Mouse (Mus musculus) heart, postnatal 14 days (tissue): ENCODE measurements around the gene P2rx6. TPM values are rescaled to one million over a fixed set of nuclear protein-coding genes. Genes with fewer than 3 reads are reported as not detected.
"Not testable (repeated sequence)": the region's sequence is repeated elsewhere in the genome, so short reads cannot be mapped to it uniquely, and the experiment has no call there.

Experiments used
- DNase-seq, 2 experiments: peaks; one replicate each; pipeline ENCODE4 v3.0.0; 2021 to 2022
- intact Hi-C: fragments of 180-260 bp; cut with DNase I; formaldehyde crosslinking; loops from one replicate; pipeline ENCODE4 v1.15.1; 2025
- long read RNA-seq, 2 experiments: library from polyadenylated mRNA; stranded (forward); transcript quantifications; one replicate each; pipeline ENCODE4 v2.0.0; 2021
- total RNA-seq, 2 experiments: library from RNA; stranded (reverse); gene quantifications; 2 replicates each; pipeline ENCODE4 v1.2.3; 2021

Gene P2rx6
- total RNA-seq = under 1 TPM; 0.54 to 0.84 TPM
- long read RNA-seq, experiment 1, partial matches to known transcripts = 0 of 1 reads
- long read RNA-seq, experiment 1, other reads (novel, unspliced or antisense) = 0 of 1 reads
- long read RNA-seq, experiment 2 = 0 reads

DNA sequence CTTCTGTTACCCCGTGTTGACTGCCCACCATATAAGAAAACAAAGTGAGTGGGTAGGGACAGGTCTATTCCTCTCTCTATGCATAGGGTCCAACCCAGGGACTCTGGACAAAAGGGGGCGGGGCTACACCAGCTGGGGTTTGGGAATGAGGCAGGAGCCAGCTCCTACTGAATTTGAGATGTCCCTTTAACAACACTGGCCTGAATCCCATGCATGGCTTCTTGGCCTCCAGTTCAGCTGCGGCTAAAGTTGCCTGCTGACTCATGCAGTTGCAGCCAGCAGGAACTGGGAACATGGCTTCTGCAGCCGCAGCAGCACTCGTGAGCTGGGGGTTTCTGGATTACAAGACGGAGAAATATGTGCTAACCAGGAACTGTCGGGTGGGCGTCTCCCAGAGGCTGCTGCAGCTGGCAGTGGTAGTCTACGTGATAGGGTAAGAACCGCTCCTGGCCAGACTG, at the start of gene P2rx6:
Gene P2rx6 (plus strand): TSS at position 135 of the 458 bp plus-strand sequence.
- intact Hi-C loops = no loop called here
- DNase-seq = peak; percentile 46 to 66

DNA sequence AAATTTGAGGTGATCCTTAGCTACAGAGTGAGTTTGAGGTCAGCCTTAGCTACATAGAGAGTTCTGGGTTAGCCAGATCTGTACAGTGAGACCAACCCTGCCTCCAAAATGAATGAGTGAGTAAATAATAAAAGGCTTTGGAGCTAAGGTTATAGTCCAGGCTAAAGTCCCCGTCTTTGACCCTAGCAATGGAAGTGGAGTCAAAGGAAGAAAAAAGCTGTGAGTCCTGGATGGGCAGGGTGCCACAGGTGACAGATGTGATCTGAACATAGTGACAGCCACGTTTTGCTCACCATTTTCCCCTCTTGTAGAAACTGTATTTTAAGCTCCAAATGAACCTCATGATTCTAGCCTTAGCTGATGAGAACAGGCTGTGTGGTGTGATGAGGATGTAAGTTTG, 42.8 kb upstream of the P2rx6 start:
- intact Hi-C loops = no loop called here
- no peak for DNase-seq

DNA sequence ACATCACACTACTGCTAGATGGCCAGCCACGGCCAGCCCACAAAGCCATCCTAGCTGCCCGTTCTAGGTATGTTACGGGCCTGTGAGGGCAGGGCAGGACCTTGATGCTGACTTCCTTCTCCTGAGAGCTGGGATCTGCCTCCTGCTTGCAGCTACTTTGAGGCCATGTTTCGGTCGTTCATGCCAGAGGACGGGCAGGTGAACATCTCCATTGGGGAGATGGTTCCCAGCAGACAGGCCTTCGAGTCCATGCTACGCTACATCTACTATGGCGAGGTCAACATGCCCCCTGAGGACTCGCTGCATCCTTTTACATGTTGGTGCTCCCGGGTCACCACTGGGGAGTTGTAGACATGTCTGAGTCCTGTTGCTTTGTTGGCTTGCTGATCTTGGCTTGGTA, 37.5 kb upstream of the P2rx6 start:
- no peak for DNase-seq
- intact Hi-C loops = no loop called here

DNA sequence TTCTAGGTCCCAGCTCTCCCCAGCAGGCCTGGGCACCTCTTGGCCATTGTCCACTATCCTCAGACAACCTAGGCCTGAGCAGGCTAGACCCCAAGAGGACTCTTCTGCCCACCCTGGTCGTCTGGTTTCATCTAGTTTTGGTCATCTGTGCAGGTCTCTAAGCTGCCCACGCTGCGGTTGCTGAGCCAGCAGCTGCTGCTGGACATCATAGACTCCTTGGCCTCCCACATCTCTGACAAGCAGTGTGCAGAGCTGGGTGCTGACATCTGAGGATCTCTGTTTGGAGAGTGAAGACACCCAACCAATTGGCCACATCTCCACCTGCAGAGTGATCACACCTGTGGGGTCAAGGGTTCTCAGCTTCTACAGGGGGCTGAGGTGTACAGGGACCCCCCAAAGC, 36.2 kb upstream of the P2rx6 start:
- intact Hi-C loops = no loop called here
- no peak for DNase-seq

DNA sequence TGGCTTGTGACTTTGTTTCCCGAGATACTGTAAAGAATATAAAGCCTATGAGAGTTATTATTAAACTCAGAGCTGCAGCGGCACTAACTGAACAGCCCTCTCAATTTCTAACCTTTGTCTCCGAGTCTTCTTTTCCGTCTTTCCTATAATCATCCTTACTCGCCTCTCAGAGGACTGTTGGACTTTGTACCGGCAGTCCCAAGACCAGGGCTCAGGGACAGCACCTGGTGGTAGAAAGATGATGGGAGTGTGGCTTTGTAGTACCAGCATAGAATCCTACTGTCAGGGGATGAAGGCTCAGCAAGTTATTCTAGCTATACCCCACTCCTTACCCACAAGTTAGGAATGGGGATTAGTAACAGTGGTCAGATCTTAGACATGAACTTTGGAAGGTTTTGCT, 35.5 kb upstream of the P2rx6 start:
- intact Hi-C loops = no loop called here
- no peak for DNase-seq

DNA sequence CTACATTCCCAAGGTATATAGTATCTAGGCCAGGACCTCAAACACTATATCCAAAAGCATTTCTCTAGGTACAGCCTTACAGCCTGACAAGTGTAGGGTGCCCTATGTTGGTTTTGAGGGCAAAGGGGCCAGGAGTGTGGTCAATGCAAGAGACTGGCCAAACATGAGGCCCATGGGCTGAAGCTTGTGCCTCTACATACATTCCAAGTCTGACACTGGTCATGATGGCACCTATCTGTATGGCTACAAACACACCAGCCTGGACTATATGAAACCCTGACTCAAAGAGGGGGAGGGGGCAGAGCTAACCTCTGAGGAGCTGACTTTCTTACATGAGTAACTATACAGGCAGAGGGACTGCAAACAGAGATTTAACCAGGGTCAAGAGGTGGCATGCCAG, 34.1 kb upstream of the P2rx6 start:
- no peak for DNase-seq
- intact Hi-C loops = no loop called here

DNA sequence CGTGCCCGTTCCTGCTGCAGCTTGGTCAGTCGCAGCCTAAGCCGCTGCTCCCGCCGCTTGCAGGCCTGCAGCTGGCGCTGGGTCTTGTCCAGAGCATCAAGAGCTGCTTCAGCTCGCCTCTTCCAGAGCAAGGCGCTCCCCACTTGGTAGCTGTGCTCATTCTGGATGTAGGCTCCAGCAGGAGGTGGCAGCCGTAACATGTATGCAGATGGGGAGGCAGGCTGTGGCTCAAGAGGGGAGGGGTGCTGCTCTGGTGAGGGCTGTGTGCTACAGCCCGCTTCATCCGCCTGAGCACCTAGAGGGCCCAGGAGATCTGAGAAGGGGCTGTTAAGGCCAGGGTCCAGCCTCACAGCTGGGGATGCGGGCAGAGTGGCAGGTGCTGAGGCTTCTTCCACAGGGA, 33.4 kb upstream of the P2rx6 start:
- intact Hi-C loops = no loop called here

DNA sequence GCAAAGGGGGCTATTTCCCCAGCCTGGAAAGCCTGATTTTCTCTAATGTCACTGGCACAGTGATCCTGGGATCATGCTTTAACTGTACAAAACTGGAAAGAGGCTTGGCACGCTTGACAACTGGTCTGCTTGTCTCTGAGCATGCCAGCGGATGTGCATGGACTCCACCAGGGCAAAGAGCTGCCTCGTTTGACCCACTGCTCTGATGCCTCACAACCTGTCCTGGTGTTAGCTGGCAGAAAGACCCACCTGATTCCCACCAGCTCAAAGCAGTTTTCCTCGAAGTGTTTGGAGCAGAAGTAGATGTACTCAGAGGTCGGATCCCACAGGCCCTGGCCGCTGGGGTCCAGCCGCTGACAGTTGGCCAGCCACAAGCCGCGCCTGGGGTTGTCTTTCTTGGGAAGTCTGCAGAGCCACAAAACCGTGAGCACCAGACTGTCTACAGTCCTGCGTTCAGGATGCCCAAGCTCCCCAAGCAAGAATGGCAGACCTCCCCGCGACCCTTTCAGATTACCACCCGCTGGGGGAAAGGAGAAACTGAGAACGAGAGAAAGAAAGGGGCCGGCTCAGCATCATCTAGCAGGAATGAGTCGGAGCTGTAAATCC, 31.6 kb upstream of the P2rx6 start:
- DNase-seq = peak in 1 of 2 experiments; percentile 31
- intact Hi-C loops = loop anchor here (5.0 kb wide), 1 partner anchor 123 kb away; the partner anchor contains the start of genes Pi4ka and Snap29

More for the DNA sequence above, 33.4 kb upstream of the P2rx6 start:
- no peak for DNase-seq

DNA sequence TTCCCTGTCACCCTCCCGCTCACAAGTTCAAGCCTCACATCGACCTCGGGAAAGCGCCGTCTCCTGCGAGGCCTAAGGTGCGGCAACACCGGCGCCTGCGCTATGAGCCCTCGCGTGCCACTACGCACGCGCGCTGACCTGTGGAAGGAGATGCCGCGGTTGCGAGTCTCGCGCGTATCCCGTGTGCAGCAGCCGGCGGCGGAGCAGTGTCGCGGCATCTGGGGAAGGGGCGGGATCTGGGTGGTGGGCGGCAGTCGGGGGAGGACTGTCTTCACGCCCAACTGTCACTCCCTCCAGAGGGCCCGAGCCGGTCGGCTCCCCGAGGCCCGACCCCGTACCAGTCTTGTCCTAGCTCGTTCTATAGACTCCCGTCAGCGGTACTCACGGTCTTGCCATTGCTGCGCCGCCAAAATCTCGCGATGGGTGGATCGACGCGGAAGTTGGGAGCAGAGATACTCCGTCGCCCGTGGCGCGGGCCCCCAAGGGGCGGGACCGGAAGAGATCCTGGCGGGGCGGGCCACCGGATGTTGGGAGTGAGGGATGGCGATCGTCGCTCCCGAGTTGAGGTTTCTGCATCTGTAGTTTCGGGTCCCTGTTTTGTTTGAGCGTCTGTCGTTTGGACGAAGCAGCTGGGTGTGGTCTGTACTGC, 30.9 kb upstream of the P2rx6 start, which contains the start of gene Thap7:
Gene Thap7 (minus strand): TSS at position 497 of the 649 bp plus-strand sequence.
- intact Hi-C loops = loop anchor here (5.0 kb wide), 1 partner anchor 123 kb away; the partner anchor contains the start of genes Pi4ka and Snap29
- DNase-seq = peak; percentile 97 to 98

DNA sequence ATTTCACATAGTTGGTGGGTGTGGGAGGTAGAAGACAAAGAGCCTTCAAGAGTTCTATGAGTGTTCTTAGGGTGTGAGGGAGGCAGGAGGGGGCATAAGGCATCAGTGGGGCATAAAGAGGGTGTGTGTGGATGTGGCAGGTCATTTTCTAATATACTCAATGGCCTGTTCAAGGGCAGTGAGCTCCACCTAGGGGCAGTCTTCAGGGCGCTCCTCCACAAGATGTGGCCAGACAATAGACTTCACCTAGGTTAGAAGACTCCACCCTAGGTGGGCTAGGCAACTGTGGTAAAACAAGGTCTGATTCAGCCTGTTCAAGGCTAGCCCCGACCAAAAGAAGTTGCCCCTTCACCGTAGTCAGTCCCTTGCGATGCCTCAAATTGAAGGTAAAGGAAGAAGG, 29.4 kb upstream of the P2rx6 start:
- intact Hi-C loops = loop anchor here (5.0 kb wide), 1 partner anchor 125 kb away; the partner anchor contains the start of genes Pi4ka and Snap29
- DNase-seq = peak in 1 of 2 experiments; percentile 30

DNA sequence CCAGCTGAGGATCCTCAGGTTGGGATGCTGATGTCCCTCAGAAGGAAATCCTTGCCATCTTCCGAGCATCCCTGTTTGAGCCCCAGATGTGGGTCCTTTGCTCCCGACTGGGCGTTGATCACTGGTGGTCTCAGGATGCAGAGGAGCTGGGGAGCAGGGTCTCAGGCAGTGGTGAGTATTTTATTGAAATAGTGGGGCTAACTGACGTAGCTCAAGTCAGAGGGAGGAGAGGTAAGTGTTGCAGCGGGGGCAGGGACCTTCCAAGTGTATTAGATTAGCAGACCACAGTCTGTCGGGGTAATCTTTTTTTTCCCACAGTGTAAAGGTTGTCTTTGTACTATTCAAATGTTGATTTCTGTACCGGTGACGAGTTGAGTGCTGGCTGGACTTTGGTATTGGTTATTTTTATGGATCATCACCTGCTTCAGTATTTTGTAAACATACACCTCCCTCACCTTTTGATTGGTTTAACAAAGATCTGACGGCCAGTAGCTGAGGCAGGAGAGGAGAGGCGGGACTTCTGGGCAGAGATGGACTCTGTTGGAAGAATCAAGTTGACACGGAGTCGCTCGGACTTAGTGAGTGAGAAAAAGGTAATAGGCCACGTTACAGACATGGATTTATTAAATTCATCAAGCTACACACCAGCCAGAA, 28.9 kb upstream of the P2rx6 start:
- intact Hi-C loops = loop anchor here (5.0 kb wide), 1 partner anchor 126 kb away; the partner anchor contains the start of genes Pi4ka and Snap29

DNA sequence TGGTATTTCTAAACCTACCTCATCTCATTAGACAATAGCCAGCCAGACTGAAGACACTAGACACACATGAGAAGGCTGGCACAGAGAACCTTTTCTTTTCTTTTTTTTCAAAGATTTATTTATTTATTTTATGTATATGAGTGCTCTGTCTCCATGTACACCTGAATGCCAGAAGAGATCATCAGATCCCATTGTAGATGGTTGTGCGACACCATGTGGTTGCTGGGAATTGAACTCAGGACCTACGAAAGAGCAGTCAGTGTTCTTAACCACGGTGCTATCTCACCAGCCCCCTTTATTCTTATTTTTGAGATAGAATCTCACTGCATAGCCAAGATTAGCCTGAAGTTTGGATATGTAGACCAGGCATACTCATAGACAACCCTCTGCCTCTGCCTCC, 25.1 kb upstream of the P2rx6 start:
- intact Hi-C loops = no loop called here
- no peak for DNase-seq

More for the DNA sequence above, 28.9 kb upstream of the P2rx6 start:
- no peak for DNase-seq

DNA sequence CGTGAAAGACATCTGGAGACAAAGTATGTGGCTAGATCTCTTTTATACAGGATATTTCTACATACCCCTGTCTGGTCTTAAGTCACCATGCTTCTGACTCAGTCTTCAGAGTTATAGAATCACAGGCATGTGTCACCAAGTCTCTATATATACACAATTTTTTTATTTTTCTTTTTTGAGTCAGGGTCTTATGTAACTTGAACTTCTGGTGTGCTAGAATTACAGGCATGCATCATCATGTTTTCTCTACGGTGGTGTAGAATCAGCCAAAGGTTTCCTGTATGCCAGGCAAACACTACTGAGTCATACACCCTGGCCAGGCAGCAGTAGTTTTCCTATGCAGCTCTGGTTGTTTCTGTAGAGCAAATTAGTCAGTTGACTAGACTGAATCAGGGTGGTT, 19.1 kb upstream of the P2rx6 start:
- no peak for DNase-seq
- intact Hi-C loops = no loop called here

DNA sequence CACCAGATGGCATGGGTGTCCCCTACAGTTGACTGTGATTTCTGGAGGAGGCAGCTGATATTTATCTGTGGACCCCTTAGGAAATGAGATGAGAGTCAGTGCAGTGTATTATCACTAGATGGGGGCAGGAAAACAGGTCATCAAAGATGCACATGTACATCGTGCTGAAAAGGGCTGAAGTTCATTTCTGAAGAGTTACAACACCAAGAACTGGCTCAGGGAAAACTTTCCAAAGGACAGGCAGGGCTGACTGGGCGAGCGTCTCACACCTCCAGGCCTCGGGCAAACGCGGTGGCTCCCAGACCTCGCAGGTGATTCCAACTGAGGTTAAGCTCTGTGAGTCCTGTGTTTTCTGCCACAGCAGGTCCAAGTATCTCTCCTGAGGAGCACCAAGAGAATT, 8.8 kb upstream of the P2rx6 start:
- intact Hi-C loops = no loop called here
- DNase-seq = no peak

DNA sequence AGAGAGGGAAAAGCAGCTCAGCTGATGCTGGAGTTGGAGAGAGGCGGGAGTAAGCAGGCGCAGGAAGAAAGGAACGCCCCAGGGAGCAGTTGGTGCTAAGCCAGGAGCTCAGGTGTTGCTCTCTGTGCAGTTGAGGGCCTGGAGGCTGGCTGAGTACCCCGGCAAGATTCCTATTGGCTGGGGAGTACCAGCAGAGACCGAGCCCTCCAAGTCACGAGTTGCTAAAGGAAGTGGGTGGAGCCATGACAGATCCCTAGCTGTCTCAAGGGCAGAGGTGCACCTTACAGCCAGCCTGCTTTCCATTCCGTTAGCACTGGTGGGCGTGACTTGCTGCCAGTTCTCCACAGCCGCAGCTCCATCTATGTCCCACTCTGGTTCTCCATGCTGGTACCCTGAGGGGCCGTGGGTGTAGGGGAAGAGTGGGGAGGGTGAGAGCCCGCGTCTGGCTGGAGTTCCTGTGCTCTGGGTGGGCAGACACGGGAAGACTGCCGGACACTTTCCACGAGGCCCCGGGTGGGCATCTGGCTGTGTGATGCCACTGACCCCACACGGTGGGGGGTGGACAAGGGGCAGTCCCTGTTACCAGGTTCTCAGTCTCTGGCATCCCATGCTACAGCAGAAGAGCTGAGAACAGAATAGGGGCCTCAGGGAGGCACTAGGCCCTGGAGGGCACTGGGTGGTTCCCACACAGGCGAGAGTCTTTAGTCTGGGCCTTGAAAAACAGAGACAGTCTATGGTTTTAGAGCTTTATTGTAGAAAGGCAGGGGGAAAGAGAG, 7.6 kb upstream of the P2rx6 start:
- DNase-seq = no peak

DNA sequence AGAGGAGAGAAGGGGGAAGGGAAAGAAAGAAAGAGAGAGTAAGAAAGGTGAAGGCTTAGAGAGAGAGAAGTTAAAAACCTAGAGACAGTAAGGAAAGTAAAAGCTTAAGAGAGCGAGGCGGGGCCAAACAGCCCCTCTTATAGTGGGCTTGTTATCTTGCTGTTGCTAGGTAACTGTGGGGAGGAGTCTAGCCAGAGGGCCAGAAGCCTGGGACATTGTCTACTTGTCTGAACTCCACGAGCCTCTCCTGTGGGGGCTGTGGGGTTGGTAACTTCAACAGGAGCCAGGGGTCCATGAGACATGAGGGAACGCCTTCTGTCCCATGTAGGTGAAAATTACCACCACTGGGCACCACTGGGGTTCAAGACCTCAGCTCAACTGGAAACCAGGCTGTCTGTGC, 7.0 kb upstream of the P2rx6 start:
- intact Hi-C loops = loop anchor here (5.0 kb wide), 1 partner anchor 173 kb away; no protein-coding TSS in a partner anchor
- not testable (repeated sequence) for DNase-seq

More for the DNA sequence above, 7.6 kb upstream of the P2rx6 start:
- intact Hi-C loops = no loop called here

DNA sequence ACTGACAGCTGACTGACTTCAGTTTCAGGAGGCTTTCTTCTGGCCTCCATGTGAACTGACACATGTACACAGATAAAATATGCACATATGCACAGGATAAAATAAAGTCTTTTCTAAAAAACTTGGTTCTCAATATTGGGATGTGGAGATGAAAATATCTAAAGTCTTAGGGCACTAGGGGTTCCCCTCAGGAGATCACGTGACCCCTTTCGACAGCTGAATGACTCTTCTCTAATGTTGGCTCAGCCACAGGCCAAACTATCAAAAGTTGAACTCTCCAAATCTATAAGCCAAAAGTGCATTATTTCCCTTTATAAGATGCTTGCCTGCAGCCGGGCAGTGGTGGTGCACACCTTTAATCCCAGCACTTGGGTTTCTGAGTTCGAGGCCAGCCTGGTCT, 5.5 kb upstream of the P2rx6 start:
- DNase-seq = no peak
- intact Hi-C loops = loop anchor here (5.0 kb wide), 1 partner anchor 171 kb away; no protein-coding TSS in a partner anchor

DNA sequence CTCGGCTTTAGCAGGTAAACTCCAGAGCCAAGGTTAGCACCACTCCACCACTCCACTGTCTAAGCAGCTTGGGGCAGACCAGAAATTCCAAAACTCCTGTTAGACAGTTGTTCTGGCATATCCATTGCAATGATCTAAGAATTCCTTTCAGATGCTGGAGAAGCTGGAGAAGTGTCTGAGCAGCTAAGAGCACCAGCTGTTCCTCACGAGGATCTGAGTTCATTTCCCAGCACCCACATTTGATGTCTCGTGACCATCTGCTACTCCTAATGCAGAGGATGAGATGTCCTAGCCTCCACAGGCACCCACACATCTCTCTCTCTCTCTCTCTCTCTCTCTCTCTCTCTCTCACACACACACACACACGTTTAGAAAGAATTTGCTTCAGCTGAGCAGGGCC, 4.8 kb upstream of the P2rx6 start:
- DNase-seq = no peak
- intact Hi-C loops = loop anchor here (1.0 to 5.0 kb wide), 2 partner anchors 59 to 170 kb away; no protein-coding TSS in a partner anchor

DNA sequence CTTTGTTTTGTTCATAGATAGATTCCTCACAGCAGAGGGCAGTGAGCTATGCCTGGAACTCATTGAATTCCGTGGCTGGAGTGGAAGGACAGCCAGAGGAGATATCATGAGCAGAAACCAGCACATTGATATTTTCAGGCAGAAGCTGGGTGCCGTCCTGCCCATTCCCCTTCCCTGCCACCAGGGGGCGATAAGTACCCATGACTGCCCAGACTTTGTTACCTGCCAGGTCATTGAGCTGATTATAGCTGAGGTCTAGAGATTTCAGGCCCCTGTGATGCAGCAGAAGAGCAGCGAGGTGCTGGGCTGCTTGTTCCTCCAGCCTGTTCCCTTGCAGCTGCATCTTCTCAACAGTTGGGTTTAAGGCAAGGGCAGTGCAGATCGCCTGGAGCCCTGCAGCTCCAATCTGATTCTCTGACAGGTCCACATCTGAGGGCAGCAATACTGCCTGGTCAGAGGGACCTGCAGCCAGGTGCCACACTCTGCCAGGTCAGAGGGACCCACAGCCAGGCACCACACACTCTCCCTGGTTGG, 3.7 kb upstream of the P2rx6 start:
- peak; percentile 74 to 83 for DNase-seq
- intact Hi-C loops = loop anchor here (1.0 to 5.0 kb wide), 3 partner anchors 58 to 255 kb away; no protein-coding TSS in a partner anchor

DNA sequence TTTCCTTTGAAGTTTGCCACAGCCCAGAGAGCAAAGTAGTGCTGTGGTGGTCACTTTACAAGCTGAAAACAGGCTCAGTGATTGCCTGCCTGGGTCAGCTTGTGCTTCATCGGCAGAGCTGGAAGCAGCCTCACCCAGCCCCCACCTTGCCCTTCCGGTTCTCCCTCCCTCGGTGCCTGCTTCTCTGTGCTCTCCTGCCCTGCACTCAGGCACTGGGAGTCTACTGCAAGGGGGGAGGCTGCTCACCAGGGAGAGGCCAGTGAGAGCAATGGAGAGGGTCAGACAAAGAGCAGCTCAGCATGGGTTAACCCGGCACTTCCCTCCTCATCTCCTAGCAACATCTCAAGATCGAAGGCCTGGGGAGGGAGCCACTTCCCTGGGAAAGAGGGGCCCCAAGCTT, 2.9 kb upstream of the P2rx6 start:
- no peak for DNase-seq
- intact Hi-C loops = loop anchor here (2.0 to 5.0 kb wide), 2 partner anchors 168 to 254 kb away; no protein-coding TSS in a partner anchor
